Mouse (Mus musculus) midbrain, embryonic 16.5 days (tissue): ENCODE results near the gene Gimap8. TPM values are rescaled to one million over a fixed set of nuclear protein-coding genes. Genes with fewer than 3 reads are reported as not detected.
A peak's percentile ranks its signal among the peaks of the same experiment; 100 is the strongest.

Experiments used
- ATAC-seq: fragments of 200-750 bp; cut with Nextera tagmentation; 2 replicates; pipeline ENCODE4 v1.8.0; 2017; ENCODE audit warnings: moderate TSS enrichment
- H3K27ac ChIP-seq: fragments of 300-500 bp; sonication (generic); 2 replicates; pipeline ENCODE4 v1.5.1; 2014; ENCODE audit warnings: mild to moderate bottlenecking, low read length, mixed read lengths
- H3K27me3 ChIP-seq: fragments of 300-500 bp; sonication (generic); 2 replicates; pipeline ENCODE4 v1.6.1; 2014; ENCODE audit warnings: low read depth, low read length, mixed read lengths; ENCODE audit not compliant: control insufficient read depth, insufficient read depth
- H3K36me3 ChIP-seq: fragments of 300-500 bp; sonication (generic); 2 replicates; pipeline ENCODE4 v1.6.1; 2014; ENCODE audit warnings: mild to moderate bottlenecking, low read length, moderate library complexity, mixed read lengths; ENCODE audit not compliant: control insufficient read depth, insufficient read depth
- H3K4me1 ChIP-seq: fragments of 300-500 bp; sonication (generic); 2 replicates; pipeline ENCODE4 v1.6.1; 2014; ENCODE audit warnings: mild to moderate bottlenecking, low read length, mixed read lengths; ENCODE audit not compliant: control insufficient read depth, insufficient read depth
- H3K4me2 ChIP-seq: fragments of 300-500 bp; sonication (generic); 2 replicates; pipeline ENCODE4 v1.6.1; 2014; ENCODE audit warnings: mild to moderate bottlenecking, low read length, mixed read lengths
- H3K4me3 ChIP-seq: fragments of 300-500 bp; sonication (generic); 2 replicates; pipeline ENCODE4 v1.5.1; 2014; ENCODE audit warnings: low read depth, mild to moderate bottlenecking, low read length, moderate library complexity, mixed read lengths
- H3K9ac ChIP-seq: fragments of 300-500 bp; sonication (generic); 2 replicates; pipeline ENCODE4 v1.6.1; 2014; ENCODE audit warnings: low read depth, low read length, mixed read lengths
- H3K9me3 ChIP-seq: fragments of 300-500 bp; sonication (generic); replicated peaks from 2 replicates; pipeline ENCODE4 v1.6.1; 2014; ENCODE audit warnings: mild to moderate bottlenecking, low read length, mixed read lengths; ENCODE audit not compliant: control insufficient read depth, poor library complexity, severe bottlenecking
- WGBS: fragments of 180-500 bp; shearing (Covaris S2); extraction: QIAGEN DNeasy Blood & Tissue Kit; methylation state at CpG from one replicate; pipeline ENCODE4 v1.1.7; 2014; 5-methylcytosine and 5-hydroxymethylcytosine counted together
- polyA plus RNA-seq: library from polyadenylated mRNA; unstranded; fragments of >200 nt; fragmentation: Nextera tagmentation; extraction: Ambion mirVana; gene quantifications from 2 replicates; pipeline ENCODE4 v1.2.1, GENCODE M21; 2015

Gimap8 gene
- 0.37 and 0.48 TPM in 2 replicates for polyA plus RNA-seq

GRCm38 (mm10) chr6:48646995-48647394 lies at the start of gene Gimap8:
Gene Gimap8 (plus strand): TSS chr6:48647234.
- Histone ChIP-seq H3K27me3 (no peaks in the 10 kb centered on the region), H3K4me3 (no peak within 1 kb of the TSS), H3K9ac (no peak within 1 kb of the TSS), H3K4me2 (no peak within 1 kb of the TSS), H3K27ac (no peak within 1 kb of the TSS), H3K4me1 (no peaks in the 10 kb centered on the region), H3K36me3 (no peaks in the 10 kb centered on the region), H3K9me3 (no peaks in the 10 kb centered on the region)
- ATAC-seq, result no peak
- 43% methylated on average over 3 of the region's 3 CpGs for WGBS

GRCm38 (mm10) chr6:48600594-48600993 lies 46.4 kb upstream of the Gimap8 start:
- no peak overlapping the region for H3K4me3 ChIP-seq

GRCm38 (mm10) chr6:48601271-48602079 lies 45.6 kb upstream of the Gimap8 start, which contains the start of gene Zfp775:
Gene Zfp775 (plus strand): TSS chr6:48602063.
- Histone ChIP-seq H3K4me3 (peak within 1 kb of the TSS; percentile 80), H3K4me1 (peaks cover 16% of the 10 kb centered on the region), H3K27me3 (no peaks in the 10 kb centered on the region), H3K36me3 (peaks cover 31% of the 10 kb centered on the region), H3K9me3 (peaks cover 16% of the 10 kb centered on the region; the same call in 1 of the 2 replicates), H3K4me2 (peak within 1 kb of the TSS; percentile 81), H3K27ac (peak within 1 kb of the TSS; percentile 94), H3K9ac (peak within 1 kb of the TSS; percentile 97)
- peak; percentile 99 for ATAC-seq
- 5% methylated on average over 42 of the region's 42 CpGs for WGBS

More at GRCm38 (mm10) chr6:48600594-48600993, 46.4 kb upstream of the Gimap8 start:
- Histone ChIP-seq H3K4me1 (peaks cover 16% of the 10 kb centered on the region), H3K9me3 (peaks cover 22% of the 10 kb centered on the region; the same call in 1 of the 2 replicates), H3K27me3 (no peaks in the 10 kb centered on the region), H3K4me2 (no peak overlapping the region), H3K9ac (no peak overlapping the region), H3K36me3 (peaks cover 40% of the 10 kb centered on the region), H3K27ac (peak overlapping the region; percentile 94; the same call in 1 of the 2 replicates)
- WGBS, result 82% methylated on average over 1 of the region's 1 CpGs
- no peak for ATAC-seq

GRCm38 (mm10) chr6:48602080-48602741 lies 44.8 kb upstream of the Gimap8 start:
- H3K4me1 ChIP-seq, result peaks cover 16% of the 10 kb centered on the region
- H3K36me3 ChIP-seq, result peaks cover 24% of the 10 kb centered on the region
- peak overlapping the region; percentile 94 for H3K27ac ChIP-seq
- H3K27me3 ChIP-seq, result no peaks in the 10 kb centered on the region
- H3K9me3 ChIP-seq, result peaks cover 9% of the 10 kb centered on the region; the same call in 1 of the 2 replicates
- peak overlapping the region; percentile 80 for H3K4me3 ChIP-seq
- 2% methylated on average over 28 of the region's 28 CpGs for WGBS
- peak overlapping the region; percentile 81 for H3K4me2 ChIP-seq
- peak; percentile 83 for ATAC-seq
- H3K9ac ChIP-seq, result peak overlapping the region; percentile 97

GRCm38 (mm10) chr6:48608124-48608523 lies 38.9 kb upstream of the Gimap8 start:
- Histone ChIP-seq H3K27me3 (no peaks in the 10 kb centered on the region), H3K9ac (no peak overlapping the region), H3K4me3 (no peak overlapping the region), H3K36me3 (no peaks in the 10 kb centered on the region; the same call in 1 of the 2 replicates), H3K9me3 (no peaks in the 10 kb centered on the region), H3K4me1 (peaks cover 3% of the 10 kb centered on the region), H3K27ac (no peak overlapping the region), H3K4me2 (no peak overlapping the region)
- WGBS, result 58% methylated on average over 2 of the region's 2 CpGs
- no peak for ATAC-seq

- WGBS, result 59% methylated on average over 7 of the region's 7 CpGs
- Histone ChIP-seq H3K36me3 (peaks cover 8% of the 10 kb centered on the region), H3K27ac (no peak overlapping the region)
Measured at GRCm38 (mm10) chr6:48609512-48609911, 37.5 kb upstream of the Gimap8 start.

GRCm38 (mm10) chr6:48610657-48611056 lies 36.4 kb upstream of the Gimap8 start:
- no peak for ATAC-seq
- Histone ChIP-seq H3K9me3 (no peaks in the 10 kb centered on the region), H3K4me2 (no peak overlapping the region), H3K27me3 (no peaks in the 10 kb centered on the region), H3K4me1 (no peaks in the 10 kb centered on the region; the same call in 1 of the 2 replicates), H3K27ac (no peak overlapping the region), H3K36me3 (peaks cover 8% of the 10 kb centered on the region), H3K9ac (no peak overlapping the region), H3K4me3 (no peak overlapping the region)
- WGBS, result 83% methylated on average over 3 of the region's 3 CpGs

More at GRCm38 (mm10) chr6:48609512-48609911, 37.5 kb upstream of the Gimap8 start:
- Histone ChIP-seq H3K4me1 (no peaks in the 10 kb centered on the region; the same call in 1 of the 2 replicates), H3K4me3 (no peak overlapping the region), H3K27me3 (no peaks in the 10 kb centered on the region), H3K9me3 (no peaks in the 10 kb centered on the region), H3K4me2 (no peak overlapping the region), H3K9ac (no peak overlapping the region)
- ATAC-seq, result peak; percentile 42; the same call in 1 of the 2 replicates

- H3K4me2 ChIP-seq, result no peak overlapping the region
- 90% methylated on average over 4 of the region's 4 CpGs for WGBS
- no peak overlapping the region for H3K27ac ChIP-seq
- no peak for ATAC-seq
- H3K27me3 ChIP-seq, result no peaks in the 10 kb centered on the region
- H3K9ac ChIP-seq, result no peak overlapping the region
- H3K4me1 ChIP-seq, result no peaks in the 10 kb centered on the region
- H3K36me3 ChIP-seq, result peaks cover 8% of the 10 kb centered on the region
- no peak overlapping the region for H3K4me3 ChIP-seq
- H3K9me3 ChIP-seq, result no peaks in the 10 kb centered on the region
Measured at GRCm38 (mm10) chr6:48613464-48613863, 33.6 kb upstream of the Gimap8 start.
